In genomic region chr7:45801348-45801747, GRCm38 (mm10) we compare ENCODE assay signal across 8 mouse cellular contexts. TPM values are rescaled to one million over a fixed set of nuclear protein-coding genes. Genes with fewer than 3 reads are reported as not detected.
DNase-seq lines count a peak whose midpoint lies in the region; ATAC-seq lines count a peak whose summit lies in the region.

No protein-coding gene starts in this region.

- peaks cover 28% of the 10 kb centered on the region for H3K4me1 ChIP-seq in intestine, embryonic 15.5 days (replicated peaks)

- H3K9me3 ChIP-seq in intestine, embryonic 15.5 days, result no peaks in the 10 kb centered on the region

- ATAC-seq in intestine, embryonic 15.5 days, result peak; percentile 71

- H3K36me3 ChIP-seq in intestine, embryonic 15.5 days, result no peaks in the 10 kb centered on the region

- no peak overlapping the region for H3K9ac ChIP-seq in intestine, embryonic 15.5 days

- peak overlapping the region; percentile 25 for H3K4me3 ChIP-seq in intestine, embryonic 15.5 days (replicated peaks)

- H3K4me2 ChIP-seq in intestine, embryonic 15.5 days (replicated peaks), result peak overlapping the region; percentile 56

- DNase-seq in adrenal gland, adult 2 months, result peak; percentile 93
- peak; percentile 95 for DNase-seq in embryo, embryonic 10.5 days (ENCODE audit: low spot score)
- peak; percentile 91 for DNase-seq in gastrocnemius, postnatal 14 days
- peak; percentile 92 to 94 for DNase-seq in left cerebral cortex, postnatal 25 days (ENCODE audit: low spot score in 2 of 2)
- DNase-seq in mesoderm, embryonic 11.5 days (ENCODE audit: low read depth, low spot score), result peak; percentile 95
- peak; percentile 88 for DNase-seq in right cerebral cortex, postnatal 25 days
- DNase-seq in urinary bladder, postnatal 36 days (ENCODE audit: low spot score in 2 of 2), result peak; percentile 88 to 92

- no peak overlapping the region for H3K27ac ChIP-seq in intestine, embryonic 15.5 days

- intact Hi-C loops in gastrocnemius, postnatal 14 days (cut with DNase I; ENCODE audit: low total_unique reads), result loop anchor here (2.0 kb wide), 1 partner anchor 63 kb away; no protein-coding TSS in a partner anchor
- intact Hi-C loops in left cerebral cortex, postnatal 25 days (cut with DNase I), result loop anchor here (1.0 to 5.0 kb wide), 3 partner anchors 17 to 84 kb away; partner anchors contain the start of genes Rpl18, Sphk2 and Sult2b1

- 2% methylated on average over 12 of the region's 12 CpGs for WGBS in intestine, embryonic 15.5 days

- peaks cover 13% of the 10 kb centered on the region; the same call in 1 of the 2 replicates for H3K27me3 ChIP-seq in intestine, embryonic 15.5 days (replicated peaks)

RNA-seq across cellular contexts. Expression of gene Cyth2, which starts 13.0 kb away (rescaled TPM):
- 100 to 1,000 TPM; 127 to 129 TPM for total RNA-seq in adrenal gland, adult 2 months (2021)
- polyA plus RNA-seq in adrenal gland, adult 2 months (2012; rRNA removed), result 147 and 170 TPM in 2 replicates
- 10 to 100 TPM; 34.6 to 35.8 TPM for total RNA-seq in gastrocnemius, postnatal 14 days (2021)
- polyA plus RNA-seq in intestine, embryonic 15.5 days (2015; fragmentation: Nextera tagmentation; extraction: Ambion mirVana), result 89.0 and 92.0 TPM in 2 replicates
- total RNA-seq in left cerebral cortex, postnatal 25 days (2021), result 100 to 1,000 TPM; 204 to 210 TPM

RNA-seq across cellular contexts. Expression of gene Sult2b1, which starts 16.9 kb away (rescaled TPM):
- total RNA-seq in adrenal gland, adult 2 months (2021), result 1 to 10 TPM in 1 of 2 experiments, under 1 TPM in 1; 0.49 to 2.0 TPM
- polyA plus RNA-seq in adrenal gland, adult 2 months (2012; rRNA removed), result 1.6 and 2.9 TPM in 2 replicates
- not detected for total RNA-seq in gastrocnemius, postnatal 14 days (2021)
- polyA plus RNA-seq in intestine, embryonic 15.5 days (2015; fragmentation: Nextera tagmentation; extraction: Ambion mirVana), result 2.8 and 2.9 TPM in 2 replicates
- 10 to 100 TPM in 1 of 2 experiments, 1 to 10 TPM in 1; 8.6 to 12.4 TPM for total RNA-seq in left cerebral cortex, postnatal 25 days (2021)

RNA-seq across cellular contexts. Expression of gene Lmtk3, which starts 17.8 kb away (rescaled TPM):
- 1 to 10 TPM; 6.2 to 8.6 TPM for total RNA-seq in adrenal gland, adult 2 months (2021)
- polyA plus RNA-seq in adrenal gland, adult 2 months (2012; rRNA removed), result 38.0 and 61.3 TPM in 2 replicates
- under 1 TPM; 0.11 to 0.39 TPM for total RNA-seq in gastrocnemius, postnatal 14 days (2021)
- 0.43 and 0.90 TPM in 2 replicates for polyA plus RNA-seq in intestine, embryonic 15.5 days (2015; fragmentation: Nextera tagmentation; extraction: Ambion mirVana)
- total RNA-seq in left cerebral cortex, postnatal 25 days (2021), result 100 to 1,000 TPM; 220 to 235 TPM

RNA-seq across cellular contexts. Expression of gene Kcnj14, which starts 23.2 kb away (rescaled TPM):
- total RNA-seq in adrenal gland, adult 2 months (2021), result under 1 TPM in 1 of 2 experiments, not detected in 1; 0.20 TPM
- 0.70 and 1.8 TPM in 2 replicates for polyA plus RNA-seq in adrenal gland, adult 2 months (2012; rRNA removed)
- under 1 TPM; 0.16 to 0.18 TPM for total RNA-seq in gastrocnemius, postnatal 14 days (2021)
- polyA plus RNA-seq in intestine, embryonic 15.5 days (2015; fragmentation: Nextera tagmentation; extraction: Ambion mirVana), result 0.88 and 1.0 TPM in 2 replicates
- 1 to 10 TPM; 2.6 to 2.7 TPM for total RNA-seq in left cerebral cortex, postnatal 25 days (2021)

RNA-seq across cellular contexts. Expression of gene Grwd1, which starts 29.4 kb away (rescaled TPM):
- 10 to 100 TPM; 26.9 to 30.1 TPM for total RNA-seq in adrenal gland, adult 2 months (2021)
- polyA plus RNA-seq in adrenal gland, adult 2 months (2012; rRNA removed), result 22.1 and 27.4 TPM in 2 replicates
- 10 to 100 TPM; 10.5 to 16.5 TPM for total RNA-seq in gastrocnemius, postnatal 14 days (2021)
- polyA plus RNA-seq in intestine, embryonic 15.5 days (2015; fragmentation: Nextera tagmentation; extraction: Ambion mirVana), result 67.1 and 71.3 TPM in 2 replicates
- 10 to 100 TPM; 21.0 to 23.2 TPM for total RNA-seq in left cerebral cortex, postnatal 25 days (2021)

Comparison
In these comparisons a context has a peak if more than half of its experiments do, and no peak if none do; other contexts are left out.
1. RNA of gene Lmtk3, which starts 17.8 kb away (total RNA-seq): 220 to 235 TPM in left cerebral cortex, postnatal 25 days; 6.2 to 8.6 TPM in adrenal gland, adult 2 months and 0.11 to 0.39 TPM in gastrocnemius, postnatal 14 days; every median in the first group is over 10 times any median in the second.
2. Peak in every context shown above with its lines, with median percentiles within 50 percentile points of each other: DNase-seq.